Mouse (Mus musculus): ENCODE measurements around the gene Tbc1d24. TPM values are rescaled to one million over a fixed set of nuclear protein-coding genes. Genes with fewer than 3 reads are reported as not detected.

Gene Tbc1d24
- total and polyA plus RNA-seq, 2 experiments, result 13.3 to 31.5 TPM

GRCm38 (mm10) chr17:24216836-24217235 lies 11.5 kb upstream of the Tbc1d24 start:
- 70% methylated on average over 4 of the region's 4 CpGs for WGBS
- H3K27ac ChIP-seq (replicated peaks; ENCODE audit: insufficient read depth, low read depth, low read length), result peak overlapping the region; percentile 78
- H3K9ac ChIP-seq (ENCODE audit: low read depth, low read length), result peak overlapping the region; percentile 55
- no peak overlapping the region for H3K4me3 ChIP-seq (ENCODE audit: insufficient read depth, low read depth, low read length)
- no peaks in the 10 kb centered on the region for H3K27me3 ChIP-seq (ENCODE audit: control insufficient read depth, insufficient read depth, low read length)
- TF ChIP-seq POLR2A (IDR thresholded peaks at IDR 0.05; ENCODE audit: extremely low read depth, insufficient read depth, low read length), result no peak
- TF ChIP-seq CTCF (IDR thresholded peaks at IDR 0.05; ENCODE audit: low read depth, low read length), result no peak
- peaks cover 32% of the 10 kb centered on the region for H3K4me1 ChIP-seq (ENCODE audit: control insufficient read depth, insufficient read depth, low read length)
- H3K36me3 ChIP-seq (ENCODE audit: control insufficient read depth, insufficient read depth, low read length), result peaks cover 21% of the 10 kb centered on the region
- DNase-seq (ENCODE audit: extremely low read depth, low read depth, low spot score), result peak; percentile 75
- peaks cover 17% of the 10 kb centered on the region; the same call in 1 of the 2 replicates for H3K79me2 ChIP-seq (ENCODE audit: control insufficient read depth, insufficient read depth, low read length)

- TF ChIP-seq POLR2A (IDR thresholded peaks at IDR 0.05; ENCODE audit: extremely low read depth, insufficient read depth, low read length), result no peak
- no peak for TF ChIP-seq CTCF (IDR thresholded peaks at IDR 0.05; ENCODE audit: low read depth, low read length)
- peaks cover 50% of the 10 kb centered on the region for H3K4me1 ChIP-seq (ENCODE audit: control insufficient read depth, insufficient read depth, low read length)
- peak overlapping the region; percentile 95 for H3K27ac ChIP-seq (replicated peaks; ENCODE audit: insufficient read depth, low read depth, low read length)
These were observed 7.8 kb upstream of the Tbc1d24 start for GRCm38 (mm10) chr17:24213186-24213585.

GRCm38 (mm10) chr17:24212441-24213018 lies 7.2 kb upstream of the Tbc1d24 start:
- Histone ChIP-seq H3K4me1 (ENCODE audit: control insufficient read depth, insufficient read depth, low read length) (peaks cover 49% of the 10 kb centered on the region), H3K9ac (ENCODE audit: low read depth, low read length) (peak overlapping the region; percentile 52), H3K4me3 (ENCODE audit: insufficient read depth, low read depth, low read length) (no peak overlapping the region), H3K27ac (replicated peaks; ENCODE audit: insufficient read depth, low read depth, low read length) (peak overlapping the region; percentile 95), H3K79me2 (ENCODE audit: control insufficient read depth, insufficient read depth, low read length) (0 out of 2 replicates have a peak, but pooled peaks cover under 1% of the 10 kb centered on the region), H3K27me3 (ENCODE audit: control insufficient read depth, insufficient read depth, low read length) (no peaks in the 10 kb centered on the region), H3K36me3 (ENCODE audit: control insufficient read depth, insufficient read depth, low read length) (peaks cover 18% of the 10 kb centered on the region)
- peak; percentile 99 for DNase-seq (ENCODE audit: extremely low read depth, low read depth, low spot score)
- TF ChIP-seq POLR2A (IDR thresholded peaks at IDR 0.05; ENCODE audit: extremely low read depth, insufficient read depth, low read length) (no peak), CTCF (IDR thresholded peaks at IDR 0.05; ENCODE audit: low read depth, low read length) (no peak)
- 10% methylated on average over 5 of the region's 5 CpGs for WGBS

More at GRCm38 (mm10) chr17:24213186-24213585, 7.8 kb upstream of the Tbc1d24 start:
- peak; percentile 90 for DNase-seq (ENCODE audit: extremely low read depth, low read depth, low spot score)
- WGBS, result 32% methylated on average over 6 of the region's 6 CpGs
- Histone ChIP-seq H3K27me3 (ENCODE audit: control insufficient read depth, insufficient read depth, low read length) (no peaks in the 10 kb centered on the region), H3K4me3 (ENCODE audit: insufficient read depth, low read depth, low read length) (no peak overlapping the region), H3K36me3 (ENCODE audit: control insufficient read depth, insufficient read depth, low read length) (peaks cover 21% of the 10 kb centered on the region), H3K9ac (ENCODE audit: low read depth, low read length) (peak overlapping the region; percentile 52), H3K79me2 (ENCODE audit: control insufficient read depth, insufficient read depth, low read length) (0 out of 2 replicates have a peak, but pooled peaks cover 3% of the 10 kb centered on the region)

GRCm38 (mm10) chr17:24211631-24212440 lies 6.5 kb upstream of the Tbc1d24 start:
- peak overlapping the region; percentile 90 for H3K27ac ChIP-seq (replicated peaks; ENCODE audit: insufficient read depth, low read depth, low read length)
- TF ChIP-seq CTCF (IDR thresholded peaks at IDR 0.05; ENCODE audit: low read depth, low read length) (no peak), POLR2A (IDR thresholded peaks at IDR 0.05; ENCODE audit: extremely low read depth, insufficient read depth, low read length) (peak; percentile 49; the same call in 1 of the 2 replicates)
- H3K79me2 ChIP-seq (ENCODE audit: control insufficient read depth, insufficient read depth, low read length), result no peaks in the 10 kb centered on the region
- H3K4me1 ChIP-seq (ENCODE audit: control insufficient read depth, insufficient read depth, low read length), result peaks cover 46% of the 10 kb centered on the region
- peak overlapping the region; percentile 44; the same call in 1 of the 2 replicates for H3K4me3 ChIP-seq (ENCODE audit: insufficient read depth, low read depth, low read length)
- H3K9ac ChIP-seq (ENCODE audit: low read depth, low read length), result peak overlapping the region; percentile 63
- DNase-seq (ENCODE audit: extremely low read depth, low read depth, low spot score), result peak; percentile 90
- no peaks in the 10 kb centered on the region for H3K27me3 ChIP-seq (ENCODE audit: control insufficient read depth, insufficient read depth, low read length)
- WGBS, result 5% methylated on average over 37 of the region's 37 CpGs
- peaks cover 16% of the 10 kb centered on the region for H3K36me3 ChIP-seq (ENCODE audit: control insufficient read depth, insufficient read depth, low read length)

- Histone ChIP-seq H3K27ac (replicated peaks; ENCODE audit: insufficient read depth, low read depth, low read length) (peak overlapping the region; percentile 57), H3K27me3 (ENCODE audit: control insufficient read depth, insufficient read depth, low read length) (no peaks in the 10 kb centered on the region), H3K4me3 (ENCODE audit: insufficient read depth, low read depth, low read length) (no peak overlapping the region), H3K4me1 (ENCODE audit: control insufficient read depth, insufficient read depth, low read length) (peaks cover 46% of the 10 kb centered on the region), H3K9ac (ENCODE audit: low read depth, low read length) (no peak overlapping the region), H3K36me3 (ENCODE audit: control insufficient read depth, insufficient read depth, low read length) (peaks cover 5% of the 10 kb centered on the region), H3K79me2 (ENCODE audit: control insufficient read depth, insufficient read depth, low read length) (peaks cover 3% of the 10 kb centered on the region; the same call in 1 of the 2 replicates)
- DNase-seq (ENCODE audit: extremely low read depth, low read depth, low spot score), result no peak
- TF ChIP-seq CTCF (IDR thresholded peaks at IDR 0.05; ENCODE audit: low read depth, low read length), result no peak
- no peak for TF ChIP-seq POLR2A (IDR thresholded peaks at IDR 0.05; ENCODE audit: extremely low read depth, insufficient read depth, low read length)
- WGBS, result 69% methylated on average over 3 of the region's 3 CpGs
These were observed 5.2 kb upstream of the Tbc1d24 start for GRCm38 (mm10) chr17:24210591-24210990.
